Mouse (Mus musculus) erythroblast, adult 5-6 weeks (primary cell): Measurements from ENCODE around the gene Rnf144b. TPM values are rescaled to one million over a fixed set of nuclear protein-coding genes. Genes with fewer than 3 reads are reported as not detected.

Experiments used
- ATAC-seq: replicated peaks from 2 replicates; pipeline ENCODE4 v1.8.0; 2016; ENCODE audit warnings: moderate number of reproducible peaks, mild to moderate bottlenecking, moderate TSS enrichment, inconsistent platforms; ENCODE audit not compliant: poor library complexity, low FRiP score, severe bottlenecking
- total RNA-seq, 2 experiments: library from RNA; stranded (forward) in 1 of 2; stranded (reverse) in 1 of 2; fragments of 150-400 nt in 1 of 2; fragments of 200-764, 138-1000 nt in 1 of 2; gene quantifications; 2 replicates each; pipeline versions ENCODE4 v1.2.3 to v1.2.4; 2015 to 2017; ENCODE audit warnings: low replicate concordance in 2 of 2

The Rnf144b gene
- total RNA-seq, 2 experiments from 2014 or later = 4.9 to 6.7 TPM

DNA sequence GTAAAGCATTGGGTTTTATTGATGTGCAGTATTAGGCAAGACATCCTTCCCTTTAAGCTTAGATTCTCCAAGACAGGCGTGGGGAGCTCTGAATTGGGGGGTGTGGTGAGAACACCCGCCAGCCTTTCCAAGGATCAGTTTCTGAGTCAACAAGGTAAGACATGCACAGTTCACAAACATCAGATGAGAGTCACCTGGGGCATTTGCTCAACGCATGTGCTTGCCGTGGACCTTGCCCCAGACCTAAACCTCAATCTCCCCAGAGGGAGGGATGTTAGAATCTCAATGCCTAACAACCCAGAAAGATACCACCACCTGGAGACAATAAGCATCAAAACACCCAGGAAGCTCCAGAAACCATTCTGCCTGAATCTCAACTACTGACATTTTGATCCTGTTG is 47.6 kb downstream of the Rnf144b start:
- ATAC-seq = no peak

- no peak for ATAC-seq
Measured at GRCm38 (mm10) chr13:47170811-47171555, 48.5 kb downstream of the Rnf144b start.

- ATAC-seq = no peak
Measured at GRCm38 (mm10) chr13:47172891-47173290, 50.4 kb downstream of the Rnf144b start.

DNA sequence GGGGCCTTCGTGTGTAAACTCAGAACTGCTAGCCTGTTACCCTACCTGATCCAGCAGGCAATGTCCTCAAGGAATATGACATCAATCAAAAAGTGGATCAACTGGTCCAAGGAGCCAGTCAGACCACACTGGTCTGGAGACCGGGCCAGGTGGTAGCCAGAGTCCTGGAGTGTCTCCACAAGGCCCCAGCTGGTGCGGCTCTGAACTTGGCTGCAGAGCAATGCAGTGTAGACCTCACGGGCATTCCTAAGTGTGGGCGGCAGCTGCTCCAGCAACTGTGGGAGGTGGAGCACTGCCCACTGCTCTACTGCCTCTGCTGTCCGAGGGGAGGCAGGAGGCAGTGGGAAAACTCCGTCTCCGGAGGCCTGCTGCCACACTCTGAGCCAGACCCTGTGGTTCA is 55.7 kb downstream of the Rnf144b start:
- ATAC-seq = no peak

- no peak for ATAC-seq
Measured at GRCm38 (mm10) chr13:47180776-47181175, 58.3 kb downstream of the Rnf144b start.

DNA sequence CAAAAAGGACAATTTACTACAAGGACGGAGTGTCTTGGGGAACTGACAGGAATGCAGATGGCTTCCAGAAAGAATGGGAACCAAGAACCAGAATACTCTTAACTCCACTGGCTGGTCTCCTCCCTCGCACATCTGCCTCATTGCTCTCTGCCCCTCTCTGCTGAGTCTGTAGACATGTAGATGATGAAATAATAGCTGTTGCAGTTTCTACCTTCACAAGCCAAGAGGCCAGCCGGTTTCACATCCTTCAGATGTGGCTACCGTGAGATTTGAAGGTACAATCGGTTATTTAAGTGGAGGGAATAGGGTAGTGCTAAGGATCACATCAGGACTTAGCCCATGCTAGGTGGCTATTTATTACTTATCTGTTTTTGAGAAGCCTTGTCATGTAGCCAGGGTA is 59.9 kb downstream of the Rnf144b start:
- no peak for ATAC-seq

GRCm38 (mm10) chr13:47183033-47183730 is 60.7 kb downstream of the Rnf144b start:
- ATAC-seq = no peak

DNA sequence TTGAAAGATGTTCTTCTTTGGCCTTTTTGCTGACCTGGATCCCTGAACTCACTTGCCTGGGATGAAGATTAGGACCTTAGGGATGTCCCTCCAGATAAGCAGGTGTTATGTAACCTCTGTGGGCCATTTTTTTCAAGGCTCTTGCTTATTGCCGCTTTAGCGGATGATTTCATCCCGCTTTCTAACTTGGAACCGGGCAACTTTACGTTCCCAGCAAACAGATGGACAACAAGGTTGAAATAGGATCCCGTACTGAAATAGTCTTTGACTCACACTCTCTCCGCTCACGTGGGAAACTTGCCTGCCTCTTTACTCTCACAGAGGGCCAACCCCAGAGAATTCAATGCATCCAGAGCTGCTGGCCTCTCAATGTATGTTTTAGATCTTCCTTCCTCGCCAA is 61.3 kb downstream of the Rnf144b start:
- ATAC-seq = no peak

- ATAC-seq = no peak
Measured at GRCm38 (mm10) chr13:47187836-47188235, 65.4 kb downstream of the Rnf144b start.

DNA sequence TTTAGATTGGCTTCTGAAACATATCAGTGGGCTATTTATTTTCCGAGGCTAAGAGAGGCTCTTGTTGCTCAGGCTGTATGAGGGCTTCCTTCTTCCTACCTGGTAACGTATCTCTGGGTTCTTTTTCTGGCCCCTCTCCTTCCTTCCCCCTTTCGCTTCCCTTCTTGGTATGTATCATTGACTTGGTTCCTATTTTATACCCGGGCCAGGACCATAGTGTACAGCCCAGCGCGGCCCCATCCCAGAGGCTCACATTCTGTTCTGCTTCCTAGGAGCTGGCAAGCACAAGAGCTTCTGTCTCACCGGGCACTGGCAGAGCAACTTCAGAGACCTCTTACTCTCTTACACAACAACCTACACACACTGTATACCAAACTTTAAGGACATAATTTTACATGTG is 67.5 kb downstream of the Rnf144b start:
- ATAC-seq = no peak

GRCm38 (mm10) chr13:47192200-47192599 is 69.7 kb downstream of the Rnf144b start:
- ATAC-seq = no peak

- ATAC-seq = no peak
Measured at GRCm38 (mm10) chr13:47192771-47193170, 70.3 kb downstream of the Rnf144b start.

- ATAC-seq = no peak
Measured at GRCm38 (mm10) chr13:47193326-47194153, 71.1 kb downstream of the Rnf144b start.

DNA sequence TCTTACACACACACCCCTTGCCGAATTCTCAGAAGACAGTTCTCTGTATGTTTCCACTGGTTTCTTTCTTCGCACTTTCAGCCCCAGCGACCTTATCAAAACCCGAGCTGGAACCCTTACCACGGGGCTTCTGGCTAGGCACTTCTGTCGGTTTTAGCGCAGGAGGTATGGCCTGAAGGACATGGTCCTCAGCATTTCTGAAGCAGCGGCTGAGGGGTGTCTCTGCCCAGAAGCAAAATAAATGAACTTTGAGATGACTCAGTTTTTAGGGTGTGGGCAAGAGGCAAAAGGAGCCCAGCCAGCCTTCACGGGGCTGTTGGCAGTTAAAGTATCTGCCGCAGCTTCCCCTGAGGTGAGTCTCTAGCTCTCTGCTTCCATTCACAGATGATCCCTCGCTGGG is 72.2 kb downstream of the Rnf144b start:
- ATAC-seq = no peak

DNA sequence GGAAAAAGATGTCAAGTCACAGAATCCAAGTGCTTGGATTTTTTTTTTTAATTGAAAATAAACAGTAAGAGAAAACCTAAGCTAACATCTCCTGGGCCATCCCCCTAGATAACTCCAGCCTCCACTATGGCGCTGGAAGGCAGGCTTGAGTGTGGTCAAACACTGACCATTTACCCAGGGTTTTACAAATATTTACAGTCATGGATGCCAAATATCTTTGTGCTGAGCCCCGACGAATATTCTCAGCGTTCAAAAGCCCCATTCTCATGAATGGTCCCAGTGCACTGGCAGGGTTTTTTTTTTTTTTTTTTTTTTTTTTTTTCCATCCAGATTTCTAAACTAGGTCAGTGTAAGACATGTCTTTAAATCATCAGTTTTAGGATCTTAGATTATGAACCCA is 73.0 kb downstream of the Rnf144b start:
- no peak for ATAC-seq

DNA sequence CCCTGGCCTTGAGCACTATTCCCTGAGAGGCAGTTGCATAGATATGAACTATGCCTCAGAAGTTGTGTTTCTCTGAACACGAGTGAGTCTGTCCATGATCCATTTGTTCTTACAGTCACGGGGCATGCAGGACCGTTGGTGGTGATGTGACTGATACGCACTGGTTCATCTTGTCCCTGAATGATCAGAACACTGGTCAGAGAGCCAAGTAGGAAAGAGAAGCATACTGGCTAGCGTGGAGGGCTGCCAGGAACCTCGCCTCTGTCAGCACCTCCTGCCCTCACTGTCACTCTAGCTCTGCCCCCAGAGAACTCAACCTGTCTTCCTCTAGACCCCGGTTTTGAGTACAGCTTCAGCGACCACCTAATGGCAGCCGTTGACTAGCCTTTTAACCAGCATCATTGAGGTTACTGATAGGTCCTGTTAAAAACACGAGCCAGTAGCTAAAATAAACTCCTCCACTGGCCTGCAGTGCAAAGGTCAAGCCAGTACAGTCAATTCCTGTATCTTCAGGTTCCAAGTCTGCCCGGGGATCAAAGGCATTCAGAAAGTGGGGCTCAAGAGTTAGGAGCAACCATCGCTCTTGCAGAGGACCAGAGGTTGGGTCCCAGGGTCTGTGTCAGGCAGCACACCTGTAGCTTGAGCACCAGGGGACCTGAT is 77.7 kb downstream of the Rnf144b start:
- no peak for ATAC-seq

DNA sequence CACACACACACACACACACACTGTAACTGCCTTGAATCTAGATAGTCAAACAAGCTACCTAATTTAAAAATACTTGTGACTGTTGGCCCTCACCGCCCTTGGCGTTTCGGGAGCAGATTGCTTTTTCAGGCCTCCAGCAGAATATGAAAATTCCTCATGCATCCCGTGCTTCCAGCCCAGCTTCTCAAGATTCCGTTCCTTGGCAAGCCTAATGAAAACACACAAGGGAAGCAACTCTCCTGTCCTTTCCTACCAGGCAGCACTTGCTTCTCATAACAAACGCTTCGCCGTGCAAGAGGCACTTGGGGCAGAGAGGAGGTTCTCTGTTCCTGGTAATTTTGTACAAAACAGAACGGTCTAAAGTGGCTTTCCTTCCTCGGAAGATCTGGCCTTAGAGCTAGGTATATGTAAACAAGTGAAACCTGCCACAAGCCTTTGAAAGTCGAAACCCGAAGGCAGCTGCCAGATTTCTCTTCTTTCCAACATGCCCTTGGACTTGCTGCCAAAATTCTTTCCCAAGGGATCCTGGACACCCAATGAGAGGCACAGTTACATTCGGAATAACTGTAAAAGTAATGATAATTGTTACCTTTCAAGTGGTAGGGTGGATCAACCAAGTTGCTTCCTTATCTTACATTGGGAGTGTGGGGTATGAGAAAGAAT is 79.6 kb downstream of the Rnf144b start:
- ATAC-seq = no peak

- no peak for ATAC-seq
Measured at GRCm38 (mm10) chr13:47210496-47210895, 88.0 kb downstream of the Rnf144b start.

DNA sequence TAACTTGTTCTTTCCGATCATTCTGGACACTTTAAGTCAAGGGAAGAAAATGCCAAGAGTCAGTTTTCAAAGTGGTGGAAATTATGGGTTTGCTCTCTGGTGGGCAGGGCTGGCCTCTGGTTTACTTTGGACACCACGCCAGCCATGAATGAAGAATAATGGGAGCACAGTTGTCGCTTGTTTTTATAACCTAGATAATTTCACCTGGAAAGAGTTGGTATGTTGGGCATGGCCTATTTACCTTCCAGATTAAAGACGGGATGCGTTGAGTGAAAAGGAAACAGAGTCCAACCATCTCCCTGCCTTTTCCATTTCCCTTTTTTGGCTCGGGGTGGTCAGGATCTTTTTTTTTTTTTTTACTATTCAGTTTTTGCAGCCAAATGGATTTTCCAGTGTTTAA is 88.5 kb downstream of the Rnf144b start:
- ATAC-seq = no peak

GRCm38 (mm10) chr13:47211581-47211980 is 89.1 kb downstream of the Rnf144b start:
- no peak for ATAC-seq
